Mouse (Mus musculus): ENCODE data around the gene Ggact.

Ggact gene

DNA sequence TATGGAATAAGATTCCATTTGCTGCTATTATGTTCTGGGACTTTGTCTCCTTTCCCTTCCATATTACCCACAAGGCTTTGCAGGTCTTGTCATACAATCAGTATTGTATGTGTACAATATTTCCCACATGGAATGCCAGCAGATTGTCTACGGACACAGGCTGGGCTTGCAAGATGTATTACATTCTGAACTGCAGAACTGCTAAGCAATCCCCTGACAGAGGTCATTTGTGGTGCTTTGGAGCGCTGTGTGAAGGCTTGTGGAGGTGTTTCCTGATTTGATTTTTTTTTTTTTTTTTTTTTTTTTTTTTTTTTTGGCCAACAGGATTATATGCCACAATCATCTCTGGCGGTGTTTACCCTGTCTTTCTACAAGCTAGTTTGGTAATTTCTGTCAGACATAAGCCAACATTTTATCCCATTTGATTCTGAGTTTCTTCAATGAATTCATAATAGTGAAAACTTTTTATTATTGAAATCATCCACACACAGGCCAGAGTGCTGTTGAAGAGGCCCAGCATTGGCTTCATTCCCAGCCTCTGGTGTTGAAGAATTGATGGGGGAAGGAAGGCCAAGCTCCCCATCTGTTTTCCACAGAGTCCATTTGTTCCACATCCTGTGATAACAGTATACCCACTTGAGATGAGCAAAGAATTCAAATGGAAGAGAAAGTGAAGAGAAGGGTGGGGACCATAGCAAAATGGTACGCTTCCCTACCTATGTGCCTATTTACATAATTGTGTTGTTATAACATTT lies 45.8 kb downstream of the Ggact start:
- DNase-seq (ENCODE audit: low spot score in 2 of 2) = no peak

DNA sequence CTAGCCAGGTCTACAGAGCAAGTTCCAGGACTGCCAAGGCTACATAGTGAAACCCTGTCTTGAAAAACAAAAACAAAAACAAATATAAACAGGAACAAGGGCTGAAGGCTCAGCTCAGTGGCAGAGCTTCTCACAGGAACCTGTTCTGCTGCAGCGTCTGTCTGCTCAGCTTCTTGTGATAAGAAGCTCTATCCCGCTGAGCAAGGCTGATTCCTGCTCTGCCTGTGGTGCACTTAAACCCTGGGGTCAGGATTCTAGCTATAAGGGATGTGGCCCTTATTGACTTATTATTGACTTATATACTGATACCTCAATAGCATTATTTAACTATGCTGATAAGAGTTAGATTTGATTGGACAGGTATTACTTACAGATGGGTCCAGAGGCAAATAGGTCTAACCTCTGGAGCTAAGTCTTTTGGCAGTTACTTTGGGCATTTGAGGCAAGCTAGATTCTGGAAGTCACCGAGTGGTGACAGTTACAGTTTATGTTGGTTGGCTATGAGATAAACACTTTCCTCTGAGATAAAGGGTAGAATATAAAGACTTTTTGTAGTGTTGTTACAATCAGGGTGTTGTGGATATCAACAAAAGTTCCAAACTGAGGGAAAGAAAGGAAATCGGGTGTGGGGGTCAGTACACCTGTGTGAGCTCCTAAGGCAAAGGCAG lies 48.0 kb downstream of the Ggact start:
- DNase-seq (ENCODE audit: low spot score in 2 of 2) = no peak

DNA sequence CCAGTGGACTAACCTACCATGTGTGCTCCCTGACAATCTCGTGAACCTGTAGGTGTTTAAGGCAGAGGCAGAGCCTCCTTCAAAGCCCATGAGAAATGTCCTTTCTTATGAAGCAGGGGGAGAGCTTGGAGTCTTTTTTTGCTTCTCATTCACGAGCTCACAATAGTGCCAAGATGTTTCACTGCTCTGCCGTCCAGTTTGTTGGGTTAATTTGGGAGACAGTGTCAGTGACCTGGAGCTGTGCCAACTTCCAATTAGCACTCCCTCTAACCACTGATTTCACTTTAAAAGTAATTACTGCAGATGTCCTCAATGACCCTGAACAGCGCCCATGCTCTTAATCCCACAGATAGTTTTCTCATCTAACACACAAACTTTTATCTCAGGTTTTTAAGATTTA lies 50.9 kb downstream of the Ggact start:
- no peak for DNase-seq (ENCODE audit: low spot score in 2 of 2)

DNA sequence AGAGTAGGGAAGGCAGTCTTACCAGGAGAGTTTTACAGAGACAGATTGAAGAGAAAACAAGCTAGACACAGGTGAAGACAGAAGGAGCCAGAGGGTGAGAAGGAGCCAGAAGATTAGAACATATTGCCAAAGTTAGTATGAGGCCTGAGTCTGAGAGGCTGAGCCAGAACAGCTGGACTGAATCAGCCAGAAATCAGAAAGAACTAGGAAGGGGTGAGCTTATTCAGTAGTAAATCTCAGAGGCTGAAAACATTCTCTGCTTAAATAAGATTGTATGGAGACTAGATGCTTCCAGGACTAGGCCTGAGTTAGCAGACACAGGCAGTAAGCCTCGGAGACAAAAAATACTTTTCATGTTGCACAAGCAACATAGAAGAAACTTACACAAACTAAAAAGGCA lies 53.8 kb downstream of the Ggact start:
- no peak for DNase-seq (ENCODE audit: low spot score in 2 of 2)

DNA sequence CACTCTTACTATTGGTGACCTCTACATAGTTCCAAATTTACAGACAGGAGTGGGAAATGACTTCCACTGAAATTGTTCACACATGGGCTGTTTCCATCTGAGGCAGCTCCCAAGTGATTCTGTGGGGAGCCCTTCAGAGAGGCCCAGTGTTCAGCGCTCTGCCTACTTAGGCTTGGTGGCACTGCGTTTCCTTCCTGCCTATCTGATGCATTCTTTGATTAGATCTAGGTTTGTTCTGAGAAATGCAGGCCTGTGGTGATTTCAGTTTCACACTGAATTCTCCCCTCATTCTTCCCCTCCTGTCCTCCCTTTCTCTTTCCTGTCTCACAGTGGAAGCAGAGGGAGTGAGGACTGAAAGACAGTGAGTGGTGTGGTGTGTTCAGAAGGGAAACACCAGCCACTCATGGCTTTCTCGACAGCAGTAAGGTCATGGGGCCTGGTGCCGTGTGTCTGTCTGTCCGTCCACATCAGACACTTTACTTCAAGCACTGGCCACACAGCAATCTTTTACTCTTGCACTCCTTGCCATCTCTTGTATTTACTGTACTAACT lies 61.0 kb downstream of the Ggact start:
- peak in 1 of 2 experiments; percentile 4 for DNase-seq (ENCODE audit: low spot score in 2 of 2)

DNA sequence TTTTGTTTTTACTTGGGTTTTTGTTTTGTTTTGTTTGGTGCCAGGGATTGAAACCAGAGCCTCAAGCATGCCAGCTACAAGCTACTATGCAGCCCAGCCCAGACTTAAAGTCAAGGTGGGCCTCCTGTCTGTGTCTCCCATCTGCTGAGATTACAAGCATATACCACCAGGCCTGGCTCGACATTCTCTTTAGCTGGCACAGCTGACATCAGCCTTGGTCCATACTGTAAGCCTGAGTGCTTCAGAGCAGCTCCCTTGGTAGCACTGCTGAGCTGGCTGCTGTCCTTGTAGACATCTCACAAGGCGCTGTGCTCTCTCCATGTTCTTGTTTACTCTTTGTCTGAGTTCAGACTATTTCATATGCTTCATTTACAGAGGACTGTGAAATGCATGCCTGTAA lies 76.5 kb downstream of the Ggact start:
- no peak for DNase-seq (ENCODE audit: low spot score in 2 of 2)

DNA sequence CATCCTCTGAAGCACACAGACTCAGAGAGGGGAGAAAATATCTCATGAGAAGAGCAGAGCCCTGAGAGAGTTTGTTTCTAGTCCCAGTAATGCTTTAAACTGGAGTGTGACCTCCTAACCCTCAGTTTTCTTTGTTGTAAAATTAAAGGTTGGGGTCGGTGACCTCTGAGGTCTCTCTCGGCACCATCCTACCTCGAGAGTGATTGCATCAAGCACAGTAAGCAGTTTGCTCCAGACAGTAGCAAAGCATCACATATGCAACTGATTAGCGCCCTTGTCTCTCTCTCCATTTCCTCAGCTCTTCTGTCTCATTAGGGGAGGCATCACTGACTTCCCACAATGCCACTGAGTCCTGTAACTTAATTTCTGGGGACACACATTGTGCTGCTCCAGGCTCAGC lies 77.3 kb downstream of the Ggact start:
- DNase-seq (ENCODE audit: low spot score in 2 of 2) = no peak

DNA sequence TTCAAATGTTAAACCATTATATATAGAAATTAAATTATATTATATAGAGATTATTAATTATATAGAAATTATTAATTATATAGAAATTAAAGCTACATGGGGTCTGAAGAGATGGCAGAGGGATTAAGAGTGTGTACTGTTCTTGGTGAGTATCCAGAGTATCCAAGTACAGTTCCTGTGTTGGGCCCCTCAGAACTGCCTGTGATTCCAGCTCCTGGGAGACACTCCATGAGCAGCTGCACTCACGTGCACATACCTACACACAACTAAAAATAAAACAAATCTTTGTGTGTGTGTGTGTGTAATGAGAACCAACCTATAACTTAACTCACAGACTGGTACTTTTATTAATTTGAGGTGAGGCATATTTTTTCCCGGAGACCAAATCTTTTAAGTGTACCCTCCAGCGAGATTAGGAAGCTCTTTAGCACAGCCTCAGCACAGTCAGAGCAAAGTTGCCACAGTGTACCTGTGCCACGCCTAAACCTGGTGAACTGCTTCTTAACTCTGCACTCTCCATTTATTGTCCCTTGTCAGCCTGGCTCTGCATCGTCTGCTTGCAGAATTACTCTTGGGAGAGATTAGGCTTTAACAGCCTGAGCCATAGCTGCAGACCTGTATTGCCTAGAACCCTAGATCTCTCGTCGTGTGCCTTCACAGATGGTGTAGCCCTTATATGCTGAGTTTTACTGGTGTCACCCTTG lies 77.9 kb downstream of the Ggact start:
- DNase-seq (ENCODE audit: low spot score in 2 of 2) = no peak

DNA sequence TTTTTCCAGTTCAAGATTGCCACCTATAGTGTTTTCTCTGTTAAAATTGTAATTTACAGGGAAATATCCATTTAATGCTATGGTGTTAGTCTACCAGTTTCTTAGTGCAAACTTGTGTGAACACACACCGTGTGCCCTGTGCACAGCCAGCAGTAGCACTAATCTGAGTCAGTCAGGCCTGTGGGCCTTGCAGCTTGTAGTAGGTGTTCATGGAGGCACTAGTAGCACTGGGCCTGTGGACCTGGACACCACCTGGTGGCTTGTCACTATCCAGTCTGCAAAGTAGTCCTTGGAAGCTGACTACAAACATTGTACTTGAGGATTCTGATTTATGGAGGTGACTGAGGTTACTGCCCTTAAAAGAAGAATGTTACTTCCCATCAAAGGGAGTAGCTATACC lies 78.8 kb downstream of the Ggact start:
- no peak for DNase-seq (ENCODE audit: low spot score in 2 of 2)

DNA sequence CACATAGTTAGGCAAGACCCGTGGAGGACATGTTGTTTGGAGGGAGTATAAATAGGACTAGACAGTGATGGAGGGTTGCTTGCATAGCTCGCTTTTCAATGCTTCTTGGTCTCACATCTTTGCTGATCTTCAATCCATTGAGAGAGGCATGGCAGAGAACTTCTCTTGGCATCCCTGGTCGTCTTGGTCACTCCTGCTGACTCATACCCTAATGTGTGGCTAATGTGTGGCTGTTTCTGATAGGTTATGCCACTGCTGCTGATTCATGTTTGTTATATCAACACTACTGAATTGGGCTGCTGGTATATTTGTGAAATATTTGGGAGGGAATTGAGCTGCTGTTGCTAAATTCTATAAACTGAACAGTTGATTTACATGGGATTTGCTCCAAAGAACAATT lies 79.9 kb downstream of the Ggact start:
- no peak for DNase-seq (ENCODE audit: low spot score in 2 of 2)

DNA sequence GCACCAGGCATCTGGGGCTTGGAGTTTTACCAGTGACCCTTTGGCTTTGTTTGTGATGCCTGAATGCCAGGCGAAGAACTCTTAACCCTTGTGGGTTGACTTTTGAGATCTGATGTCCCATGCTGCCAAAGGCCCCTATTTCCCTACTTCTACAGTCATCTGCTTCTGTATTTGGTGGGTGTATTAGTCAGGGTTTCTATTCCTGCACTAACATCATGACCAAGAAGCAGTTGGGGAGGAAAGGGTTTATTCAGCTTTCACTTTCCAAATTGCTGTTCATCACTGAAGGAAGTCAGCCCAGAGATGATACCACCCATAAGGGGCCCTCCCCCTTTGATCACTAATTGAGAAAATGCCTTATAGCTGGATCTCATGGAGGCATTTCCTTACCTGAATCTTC lies 83.1 kb downstream of the Ggact start:
- DNase-seq (ENCODE audit: low spot score in 2 of 2) = no peak

DNA sequence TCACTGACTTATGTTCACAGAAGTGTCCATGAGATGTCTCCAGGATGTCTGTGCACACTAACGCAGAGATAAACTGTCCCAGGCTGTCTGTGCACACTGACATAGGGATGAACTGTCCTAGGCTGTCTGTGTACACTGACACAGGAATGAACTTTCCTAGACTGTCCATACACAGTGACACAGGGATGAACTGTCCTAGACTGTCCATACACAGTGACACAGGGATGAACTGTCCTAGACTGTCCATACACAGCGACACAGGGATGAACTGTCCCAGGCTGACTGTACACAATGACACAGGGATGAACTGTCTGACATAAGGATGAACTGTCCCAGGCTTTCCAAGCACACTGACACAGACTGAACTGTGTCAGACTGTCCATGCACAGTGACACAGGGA lies 88.1 kb downstream of the Ggact start:
- no peak for DNase-seq (ENCODE audit: low spot score in 2 of 2)

DNA sequence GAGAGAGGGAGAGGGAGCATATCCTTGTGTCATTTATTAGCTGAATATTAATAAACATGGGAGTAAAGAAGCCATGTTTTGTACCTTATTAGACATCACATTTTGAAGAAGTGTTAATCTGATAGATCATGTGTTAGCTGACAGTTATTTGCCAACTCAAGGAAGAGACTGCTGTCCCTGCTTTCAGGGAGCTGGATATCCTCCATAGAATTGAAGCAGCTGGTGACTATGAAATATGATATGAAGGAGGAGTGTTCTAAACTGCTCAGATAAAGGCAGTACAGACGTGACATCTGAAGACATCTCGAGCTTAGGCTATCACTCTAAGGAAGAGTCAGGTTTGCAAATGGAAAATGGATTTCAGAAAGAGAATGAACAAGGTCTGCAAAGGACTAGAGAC lies 89.8 kb downstream of the Ggact start:
- DNase-seq (ENCODE audit: low spot score in 2 of 2) = no peak

DNA sequence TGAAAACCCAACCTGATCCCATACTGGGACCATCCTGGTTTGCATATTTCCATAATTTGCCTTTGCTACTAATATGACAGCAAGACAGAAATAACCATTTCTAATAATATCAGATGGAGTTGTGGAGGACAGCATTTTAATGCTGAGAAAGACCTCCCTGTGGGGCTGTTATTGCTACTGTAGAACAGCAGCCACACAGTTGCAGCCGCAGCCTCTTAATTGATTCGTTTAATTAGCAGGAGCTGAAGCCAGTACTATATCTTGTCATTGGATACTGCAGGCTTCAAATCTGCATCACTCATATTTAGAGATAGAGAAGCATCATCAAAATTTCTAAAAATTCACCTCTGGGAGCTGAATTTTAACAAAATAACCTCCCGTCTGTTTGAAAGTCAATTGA lies 92.6 kb downstream of the Ggact start:
- DNase-seq (ENCODE audit: low spot score in 2 of 2) = no peak

DNA sequence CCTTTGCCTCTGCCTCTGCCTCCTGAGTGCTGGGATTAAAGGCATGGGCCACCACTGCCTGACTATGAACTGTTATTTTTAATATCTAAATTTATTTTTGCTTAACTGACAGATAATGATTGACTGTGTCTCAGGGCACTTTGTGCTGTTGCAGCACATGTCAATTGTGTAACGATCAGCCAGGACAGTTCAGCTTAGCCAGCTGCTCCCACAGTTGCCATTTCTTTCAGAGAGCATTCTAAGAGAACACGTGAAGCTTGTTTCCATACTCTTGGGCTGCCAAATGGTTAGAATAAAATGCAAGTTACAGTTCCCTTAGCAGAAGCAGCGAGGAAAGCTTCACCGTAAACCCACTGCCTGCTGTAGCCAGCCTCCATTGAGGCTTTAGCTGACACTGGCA lies 113.3 kb downstream of the Ggact start:
- no peak for DNase-seq (ENCODE audit: low spot score in 2 of 2)

DNA sequence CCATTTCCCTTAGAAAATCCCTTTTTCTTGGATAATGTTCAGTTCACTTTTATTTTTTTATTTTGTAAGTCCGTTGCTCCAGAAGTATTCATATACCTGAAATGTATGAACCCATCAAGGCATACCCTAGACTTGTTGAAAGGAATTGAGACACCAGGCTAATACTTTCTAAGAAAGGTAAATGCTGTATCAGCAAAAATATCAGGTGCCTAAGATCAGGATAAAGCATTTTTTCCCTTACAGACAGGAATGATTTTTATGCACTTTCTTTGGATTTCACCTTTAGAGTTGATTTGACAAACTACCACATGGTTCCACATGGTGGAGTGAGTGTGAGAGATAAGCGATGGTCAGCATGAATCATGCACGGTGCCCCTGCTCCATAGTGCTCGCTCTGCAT lies 120.2 kb downstream of the Ggact start:
- DNase-seq (ENCODE audit: low spot score in 2 of 2) = no peak

DNA sequence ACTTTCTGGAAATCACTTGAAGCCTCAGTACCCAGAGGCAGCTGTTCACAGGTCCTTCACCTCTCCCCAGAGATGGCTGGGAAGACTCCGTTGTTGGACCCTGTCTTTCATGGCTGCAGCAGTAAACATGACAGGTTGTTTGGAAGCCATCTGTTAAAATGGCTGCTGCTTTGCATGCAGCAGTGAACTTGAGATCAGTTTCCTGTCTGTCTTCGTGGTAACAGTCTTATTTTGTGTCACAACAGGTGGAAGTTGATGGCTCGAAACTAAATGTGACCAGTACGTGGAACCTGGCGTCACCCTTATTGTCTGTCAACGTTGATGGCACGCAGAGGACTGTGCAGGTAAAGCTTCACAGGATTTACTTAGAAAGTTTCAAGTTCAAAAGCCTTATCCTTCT lies 123.4 kb downstream of the Ggact start:
- peak in 1 of 2 experiments; percentile 2 for DNase-seq (ENCODE audit: low spot score in 2 of 2)

DNA sequence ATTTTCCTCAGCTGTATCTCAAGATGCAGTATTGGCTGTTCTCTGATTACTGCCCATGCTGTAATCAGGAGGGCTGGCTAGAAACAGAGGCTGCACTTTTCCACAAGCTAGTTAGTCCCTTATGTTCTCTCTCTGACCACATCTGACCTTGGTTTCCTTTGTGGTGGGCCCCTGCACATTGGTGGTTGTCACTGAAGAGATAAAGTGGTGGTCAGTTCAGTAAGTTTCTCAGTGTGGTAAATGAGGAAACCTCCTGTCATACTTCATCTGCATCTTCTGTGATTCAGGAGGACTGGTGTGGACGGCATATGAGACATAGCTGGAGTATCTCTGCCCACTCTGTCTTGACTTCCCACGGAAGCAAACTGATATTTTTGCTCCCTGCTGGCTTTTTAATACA lies 125.4 kb downstream of the Ggact start:
- no peak for DNase-seq (ENCODE audit: low spot score in 2 of 2)

DNA sequence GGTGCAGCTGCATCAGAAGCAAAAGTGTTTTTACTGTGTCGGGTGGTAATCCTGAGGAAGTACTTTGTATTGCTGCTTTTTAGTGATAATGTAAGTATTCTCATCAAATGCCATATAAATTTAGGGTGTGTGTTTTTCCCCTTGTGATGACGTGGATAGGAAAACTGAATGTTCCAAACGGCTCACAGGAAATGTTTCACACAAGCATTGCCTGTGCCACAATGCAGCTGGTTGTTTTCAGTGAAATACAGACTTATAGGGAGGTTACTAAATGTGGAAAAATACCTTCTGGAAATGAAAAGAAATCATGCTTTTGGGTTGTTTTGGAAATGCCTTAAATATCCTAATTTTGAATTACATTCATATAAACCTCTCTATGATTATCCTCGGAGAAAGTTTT lies 128.9 kb downstream of the Ggact start:
- DNase-seq (ENCODE audit: low spot score in 2 of 2) = no peak

DNA sequence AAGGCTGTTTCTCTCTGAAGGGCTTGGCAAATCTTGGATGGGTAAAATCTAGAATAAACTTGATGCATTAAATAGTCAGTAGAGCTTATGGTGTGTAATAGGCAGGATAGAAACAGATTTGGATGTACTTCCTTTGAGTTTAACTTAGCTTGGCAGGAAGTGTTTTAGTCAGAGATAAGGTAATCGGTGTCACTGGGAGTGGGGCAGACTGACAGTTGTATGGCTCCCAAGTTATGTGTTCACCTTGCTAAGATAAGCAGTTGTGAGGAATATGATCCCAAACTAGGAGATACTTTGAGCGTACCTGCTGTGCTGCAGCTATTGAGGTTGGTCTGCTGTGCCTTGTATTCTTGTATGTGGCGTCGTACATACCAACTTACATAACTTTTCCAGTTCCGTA lies 147.1 kb downstream of the Ggact start:
- DNase-seq (ENCODE audit: low spot score in 2 of 2) = no peak

Measured in spleen, postnatal 36 days (tissue).